Mouse (Mus musculus): ENCODE measurements around the gene Insyn1. TPM values are rescaled to one million over a fixed set of nuclear protein-coding genes. Genes with fewer than 3 reads are reported as not detected.
A peak's percentile ranks its signal among the peaks of the same experiment; 100 is the strongest.

Gene Insyn1
- total RNA-seq, 2 experiments from 2014 or later: not detected

- ATAC-seq (ENCODE audit: poor library complexity, severe bottlenecking): no peak
These were observed 15.1 kb upstream of the Insyn1 start for GRCm38 (mm10) chr9:58473211-58473815.

GRCm38 (mm10) chr9:58487076-58487475 lies 1.3 kb upstream of the Insyn1 start:
- no peak for ATAC-seq (ENCODE audit: poor library complexity, severe bottlenecking)

GRCm38 (mm10) chr9:58489133-58489864 lies 896 bp downstream of the Insyn1 start:
- no peak for ATAC-seq (ENCODE audit: poor library complexity, severe bottlenecking)

- ATAC-seq (ENCODE audit: poor library complexity, severe bottlenecking): no peak
These were observed 1.4 kb downstream of the Insyn1 start for GRCm38 (mm10) chr9:58489865-58490165.

- no peak for ATAC-seq (ENCODE audit: poor library complexity, severe bottlenecking)
These were observed 2.0 kb downstream of the Insyn1 start for GRCm38 (mm10) chr9:58490391-58490790.

- no peak for ATAC-seq (ENCODE audit: poor library complexity, severe bottlenecking)
These were observed 6.6 kb downstream of the Insyn1 start for GRCm38 (mm10) chr9:58495035-58495434.

GRCm38 (mm10) chr9:58496470-58497182 lies 8.2 kb downstream of the Insyn1 start:
- ATAC-seq (ENCODE audit: poor library complexity, severe bottlenecking): no peak

- no peak for ATAC-seq (ENCODE audit: poor library complexity, severe bottlenecking)
These were observed 9.5 kb downstream of the Insyn1 start for GRCm38 (mm10) chr9:58497942-58498341.

- ATAC-seq (ENCODE audit: poor library complexity, severe bottlenecking): no peak
These were observed 12.5 kb downstream of the Insyn1 start for GRCm38 (mm10) chr9:58500946-58501345.

GRCm38 (mm10) chr9:58507216-58508005 lies 19.0 kb downstream of the Insyn1 start:
- no peak for ATAC-seq (ENCODE audit: poor library complexity, severe bottlenecking)

- peak; percentile 84 for ATAC-seq (ENCODE audit: poor library complexity, severe bottlenecking)
These were observed 22.0 kb downstream of the Insyn1 start for GRCm38 (mm10) chr9:58510452-58510851.

- ATAC-seq (ENCODE audit: poor library complexity, severe bottlenecking): no peak
These were observed 25.3 kb downstream of the Insyn1 start for GRCm38 (mm10) chr9:58513749-58514148.

- no peak for ATAC-seq (ENCODE audit: poor library complexity, severe bottlenecking)
These were observed 28.1 kb downstream of the Insyn1 start for GRCm38 (mm10) chr9:58516480-58516879.

GRCm38 (mm10) chr9:58517866-58518750 lies 29.7 kb downstream of the Insyn1 start:
- ATAC-seq (ENCODE audit: poor library complexity, severe bottlenecking): peak; percentile 52; the same call in 1 of the 2 replicates

- ATAC-seq (ENCODE audit: poor library complexity, severe bottlenecking): no peak
These were observed 31.6 kb downstream of the Insyn1 start for GRCm38 (mm10) chr9:58519953-58520352.

GRCm38 (mm10) chr9:58520816-58521581 lies 32.6 kb downstream of the Insyn1 start:
- no peak for ATAC-seq (ENCODE audit: poor library complexity, severe bottlenecking)

GRCm38 (mm10) chr9:58521883-58522423 lies 33.5 kb downstream of the Insyn1 start:
- no peak for ATAC-seq (ENCODE audit: poor library complexity, severe bottlenecking)

GRCm38 (mm10) chr9:58525108-58525507 lies 36.7 kb downstream of the Insyn1 start:
- ATAC-seq (ENCODE audit: poor library complexity, severe bottlenecking): no peak

- ATAC-seq (ENCODE audit: poor library complexity, severe bottlenecking): no peak
These were observed 39.4 kb downstream of the Insyn1 start for GRCm38 (mm10) chr9:58527841-58528240.

Measured in megakaryocyte, adult 5-6 weeks (primary cell).